Mouse (Mus musculus): ENCODE measurements around the gene Ccdc86.

Gene Ccdc86

GRCm38 (mm10) chr19:10905728-10906000, 43.4 kb downstream of the Ccdc86 start:
- Histone ChIP-seq H3K27me3 (ENCODE audit: control insufficient read depth, insufficient read depth, low read length, poor library complexity, severe bottlenecking) (no peaks in the 10 kb centered on the region), H3K36me3 (ENCODE audit: control insufficient read depth, insufficient read depth, low read length, poor library complexity, severe bottlenecking) (peaks cover 9% of the 10 kb centered on the region)
- no peak for DNase-seq (ENCODE audit: low read depth, low spot score)

- no peak for DNase-seq (ENCODE audit: low read depth, low spot score)
- no peaks in the 10 kb centered on the region for H3K27me3 ChIP-seq (ENCODE audit: control insufficient read depth, insufficient read depth, low read length, poor library complexity, severe bottlenecking)
Measured at GRCm38 (mm10) chr19:10904927-10905727, 43.9 kb downstream of the Ccdc86 start.

GRCm38 (mm10) chr19:10904512-10904911, 44.6 kb downstream of the Ccdc86 start:
- no peak for DNase-seq (ENCODE audit: low read depth, low spot score)
- no peaks in the 10 kb centered on the region for H3K27me3 ChIP-seq (ENCODE audit: control insufficient read depth, insufficient read depth, low read length, poor library complexity, severe bottlenecking)
- peaks cover 12% of the 10 kb centered on the region for H3K36me3 ChIP-seq (ENCODE audit: control insufficient read depth, insufficient read depth, low read length, poor library complexity, severe bottlenecking)

More at GRCm38 (mm10) chr19:10904927-10905727, 43.9 kb downstream of the Ccdc86 start:
- peaks cover 11% of the 10 kb centered on the region for H3K36me3 ChIP-seq (ENCODE audit: control insufficient read depth, insufficient read depth, low read length, poor library complexity, severe bottlenecking)

GRCm38 (mm10) chr19:10901046-10901445, 48.0 kb downstream of the Ccdc86 start:
- no peak for DNase-seq (ENCODE audit: low read depth, low spot score)
- Histone ChIP-seq H3K36me3 (ENCODE audit: control insufficient read depth, insufficient read depth, low read length, poor library complexity, severe bottlenecking) (peaks cover 22% of the 10 kb centered on the region), H3K27me3 (ENCODE audit: control insufficient read depth, insufficient read depth, low read length, poor library complexity, severe bottlenecking) (no peaks in the 10 kb centered on the region)

- Histone ChIP-seq H3K27me3 (ENCODE audit: control insufficient read depth, insufficient read depth, low read length, poor library complexity, severe bottlenecking) (no peaks in the 10 kb centered on the region), H3K36me3 (ENCODE audit: control insufficient read depth, insufficient read depth, low read length, poor library complexity, severe bottlenecking) (peaks cover 22% of the 10 kb centered on the region)
- DNase-seq (ENCODE audit: low read depth, low spot score) = no peak
Measured at GRCm38 (mm10) chr19:10900315-10900714, 48.8 kb downstream of the Ccdc86 start.

GRCm38 (mm10) chr19:10897491-10897890, 51.6 kb downstream of the Ccdc86 start:
- no peaks in the 10 kb centered on the region for H3K27me3 ChIP-seq (ENCODE audit: control insufficient read depth, insufficient read depth, low read length, poor library complexity, severe bottlenecking)
- peaks cover 19% of the 10 kb centered on the region for H3K36me3 ChIP-seq (ENCODE audit: control insufficient read depth, insufficient read depth, low read length, poor library complexity, severe bottlenecking)
- no peak for DNase-seq (ENCODE audit: low read depth, low spot score)

GRCm38 (mm10) chr19:10896849-10897248, 52.2 kb downstream of the Ccdc86 start:
- H3K36me3 ChIP-seq (ENCODE audit: control insufficient read depth, insufficient read depth, low read length, poor library complexity, severe bottlenecking) = peaks cover 14% of the 10 kb centered on the region; the same call in 1 of the 2 replicates
- H3K27me3 ChIP-seq (ENCODE audit: control insufficient read depth, insufficient read depth, low read length, poor library complexity, severe bottlenecking) = no peaks in the 10 kb centered on the region
- DNase-seq (ENCODE audit: low read depth, low spot score) = no peak

GRCm38 (mm10) chr19:10895708-10896107, 53.4 kb downstream of the Ccdc86 start:
- H3K27me3 ChIP-seq (ENCODE audit: control insufficient read depth, insufficient read depth, low read length, poor library complexity, severe bottlenecking) = no peaks in the 10 kb centered on the region
- H3K36me3 ChIP-seq (ENCODE audit: control insufficient read depth, insufficient read depth, low read length, poor library complexity, severe bottlenecking) = peaks cover 12% of the 10 kb centered on the region; the same call in 1 of the 2 replicates
- no peak for DNase-seq (ENCODE audit: low read depth, low spot score)

GRCm38 (mm10) chr19:10895016-10895528, 54.0 kb downstream of the Ccdc86 start, which contains the start of gene Prpf19:
TSS of gene Prpf19 (plus strand) at chr19:10895231.
- DNase-seq (ENCODE audit: low read depth, low spot score) = peak; percentile 97
- Histone ChIP-seq H3K36me3 (ENCODE audit: control insufficient read depth, insufficient read depth, low read length, poor library complexity, severe bottlenecking) (peaks cover 10% of the 10 kb centered on the region; the same call in 1 of the 2 replicates), H3K27me3 (ENCODE audit: control insufficient read depth, insufficient read depth, low read length, poor library complexity, severe bottlenecking) (no peaks in the 10 kb centered on the region)

GRCm38 (mm10) chr19:10892201-10892600, 56.9 kb downstream of the Ccdc86 start:
- H3K36me3 ChIP-seq (ENCODE audit: control insufficient read depth, insufficient read depth, low read length, poor library complexity, severe bottlenecking) = no peaks in the 10 kb centered on the region
- no peak for DNase-seq (ENCODE audit: low read depth, low spot score)
- no peaks in the 10 kb centered on the region for H3K27me3 ChIP-seq (ENCODE audit: control insufficient read depth, insufficient read depth, low read length, poor library complexity, severe bottlenecking)

All from splenic B cell, adult 2 months (primary cell).